Mouse (Mus musculus): ENCODE data around the gene Trabd2b. TPM values are rescaled to one million over a fixed set of nuclear protein-coding genes. Genes with fewer than 3 reads are reported as not detected.

Gene Trabd2b
- polyA plus RNA-seq, 1 experiment from 2014 or later, result 1.8 TPM

DNA sequence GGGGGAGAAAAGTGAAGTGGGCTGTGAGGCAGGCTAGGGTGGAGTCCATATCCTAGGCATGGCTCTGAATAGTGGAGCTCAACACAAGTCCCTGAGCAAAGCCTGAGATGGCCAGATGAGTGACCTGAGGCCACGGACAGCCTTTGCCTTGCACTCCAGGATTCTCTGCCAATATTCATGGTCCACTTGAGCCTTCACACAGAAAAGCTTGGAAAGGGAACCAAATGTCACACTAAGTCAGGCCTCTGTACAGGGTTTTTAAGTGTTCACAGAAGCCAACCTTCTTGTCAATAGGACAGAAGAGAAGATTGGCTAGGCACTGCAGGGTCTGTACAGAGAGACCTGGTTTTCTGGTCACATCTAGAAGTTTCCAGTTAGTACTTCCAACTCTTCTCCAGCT lies 134.7 kb downstream of the Trabd2b start:
- no peak for DNase-seq (ENCODE audit: low spot score)
- Histone ChIP-seq H3K9me3 (replicated peaks) (no peaks in the 10 kb centered on the region), H3K27ac (replicated peaks) (no peak overlapping the region), H3K36me3 (no peaks in the 10 kb centered on the region), H3K27me3 (ENCODE audit: low read depth, poor library complexity, severe bottlenecking) (no peaks in the 10 kb centered on the region), H3K4me3 (no peak overlapping the region), H3K4me1 (no peaks in the 10 kb centered on the region)
- 80% methylated on average over 1 of the region's 1 CpGs for WGBS

DNA sequence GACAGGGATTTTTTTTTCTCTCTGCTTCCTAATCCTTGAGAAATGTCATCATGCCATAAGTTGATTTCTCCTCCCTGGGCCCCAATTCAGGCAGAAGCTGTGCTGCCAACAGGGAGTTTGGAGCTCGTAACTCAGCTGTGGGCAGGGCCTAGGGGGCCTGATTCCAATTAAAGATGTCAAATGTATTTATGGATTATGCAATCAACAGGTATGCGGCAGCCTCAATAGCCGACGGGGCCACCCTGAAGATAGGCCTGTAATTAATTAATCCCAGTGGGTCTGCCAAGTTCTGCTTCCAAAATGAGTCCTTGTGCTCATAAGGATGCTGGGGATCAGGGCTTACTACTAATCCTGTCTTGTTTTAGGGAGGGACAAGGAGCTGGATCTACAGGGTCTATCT lies 135.6 kb downstream of the Trabd2b start:
- H3K9me3 ChIP-seq (replicated peaks), result no peaks in the 10 kb centered on the region
- no peaks in the 10 kb centered on the region for H3K36me3 ChIP-seq
- WGBS, result 73% methylated on average over 4 of the region's 4 CpGs
- no peak overlapping the region for H3K27ac ChIP-seq (replicated peaks)
- DNase-seq (ENCODE audit: low spot score), result no peak
- no peaks in the 10 kb centered on the region for H3K27me3 ChIP-seq (ENCODE audit: low read depth, poor library complexity, severe bottlenecking)
- no peaks in the 10 kb centered on the region for H3K4me1 ChIP-seq
- no peak overlapping the region for H3K4me3 ChIP-seq

DNA sequence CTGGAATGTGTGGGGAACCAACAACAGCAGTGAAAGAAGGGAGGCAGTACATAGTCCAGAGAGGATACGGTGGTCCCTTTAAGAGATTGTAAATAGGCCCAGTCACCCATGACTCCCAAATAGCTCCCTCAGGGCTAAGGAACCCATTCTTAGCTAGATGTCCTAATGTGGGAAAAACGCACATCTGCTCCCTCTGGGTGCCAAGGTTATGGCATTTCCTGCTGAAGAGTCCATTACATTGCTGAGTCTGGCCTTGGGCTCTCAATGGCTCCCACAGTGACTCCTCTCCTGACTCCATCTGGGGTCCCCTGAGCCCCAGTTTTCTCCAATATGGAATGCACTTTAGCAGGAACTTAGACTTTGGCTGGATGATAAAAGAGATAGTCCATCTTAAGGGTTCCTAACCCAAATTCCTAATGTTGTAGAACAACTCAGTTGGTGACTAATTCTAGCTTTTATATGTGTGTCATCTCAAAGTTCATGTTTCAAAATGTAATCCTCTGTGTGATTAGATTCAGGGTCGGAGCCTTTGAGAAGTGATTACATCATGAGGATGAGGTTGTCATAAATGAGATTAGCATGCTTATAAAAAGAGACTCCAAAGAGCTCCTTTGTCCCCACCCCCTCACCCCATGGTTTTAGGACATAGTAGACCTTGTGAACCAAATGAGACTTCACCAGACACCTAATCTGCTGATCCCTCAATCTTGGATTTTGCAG lies 139.1 kb downstream of the Trabd2b start:
- WGBS, result 68% methylated on average over 3 of the region's 3 CpGs
- H3K4me3 ChIP-seq, result no peak overlapping the region
- no peak for DNase-seq (ENCODE audit: low spot score)
- no peaks in the 10 kb centered on the region for H3K36me3 ChIP-seq
- peaks cover 5% of the 10 kb centered on the region for H3K4me1 ChIP-seq
- no peaks in the 10 kb centered on the region for H3K27me3 ChIP-seq (ENCODE audit: low read depth, poor library complexity, severe bottlenecking)
- H3K27ac ChIP-seq (replicated peaks), result no peak overlapping the region
- H3K9me3 ChIP-seq (replicated peaks), result no peaks in the 10 kb centered on the region

DNA sequence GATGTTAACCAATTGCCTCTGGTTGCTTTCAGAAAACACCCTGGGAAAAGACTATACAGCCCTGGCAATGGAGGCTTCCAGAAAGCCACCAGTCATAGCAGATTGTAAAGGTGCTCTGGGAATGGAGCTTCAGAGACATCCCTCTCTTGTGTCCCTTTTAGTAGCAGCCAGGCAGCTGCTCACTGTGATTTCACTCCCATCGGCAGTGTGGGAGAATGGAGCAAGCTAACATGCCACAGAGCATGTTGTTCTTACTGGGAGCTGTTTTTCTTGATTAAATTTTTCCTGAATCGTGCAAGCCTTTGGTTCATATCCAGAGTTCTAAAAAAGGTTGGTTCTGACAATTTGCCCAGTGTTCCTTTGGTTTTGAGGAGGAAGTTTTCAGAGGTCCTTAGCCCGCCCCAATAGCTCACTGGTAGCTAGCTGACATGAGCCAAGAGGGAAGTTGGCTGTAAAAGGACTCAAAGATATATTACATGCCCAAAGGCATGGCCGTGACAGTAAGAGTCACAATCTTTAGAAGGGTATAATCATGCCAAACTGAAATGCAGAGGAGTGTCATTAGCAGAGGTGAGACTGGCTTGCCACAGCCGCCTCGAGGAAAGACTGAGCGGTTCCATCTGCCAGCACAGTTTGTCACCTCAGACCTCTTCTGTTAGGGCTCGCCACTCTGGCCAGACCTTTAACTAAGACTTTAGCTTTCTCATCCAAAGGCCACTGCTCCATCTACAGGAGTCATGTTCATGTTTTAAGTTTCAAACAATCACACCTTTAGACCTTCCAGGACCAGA lies 141.3 kb downstream of the Trabd2b start:
- Histone ChIP-seq H3K4me3 (no peak overlapping the region), H3K4me1 (peaks cover 14% of the 10 kb centered on the region), H3K27ac (replicated peaks) (no peak overlapping the region), H3K36me3 (no peaks in the 10 kb centered on the region), H3K27me3 (ENCODE audit: low read depth, poor library complexity, severe bottlenecking) (no peaks in the 10 kb centered on the region), H3K9me3 (replicated peaks) (no peaks in the 10 kb centered on the region)
- no peak for DNase-seq (ENCODE audit: low spot score)
- 93% methylated on average over 8 of the region's 8 CpGs for WGBS

DNA sequence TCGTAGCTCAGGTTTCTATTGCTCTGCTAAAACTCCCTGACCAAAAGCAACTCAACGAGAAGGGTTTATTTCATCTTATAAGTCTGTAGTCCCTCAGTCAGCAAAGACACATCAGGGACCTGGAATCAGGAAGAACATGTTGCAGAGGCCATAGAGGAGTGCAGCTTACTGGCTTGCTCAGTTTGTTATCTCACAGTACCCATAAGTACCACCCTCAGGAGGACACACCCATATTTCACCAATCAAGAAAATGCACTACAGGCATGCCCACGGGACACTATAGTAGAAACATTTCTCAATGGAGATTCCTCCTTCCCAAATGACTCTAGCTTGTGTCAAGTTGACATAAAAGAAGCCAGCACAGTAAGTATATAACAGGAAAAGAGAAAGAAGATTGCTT lies 143.0 kb downstream of the Trabd2b start:
- Histone ChIP-seq H3K4me1 (peaks cover 14% of the 10 kb centered on the region), H3K36me3 (no peaks in the 10 kb centered on the region), H3K4me3 (no peak overlapping the region), H3K9me3 (replicated peaks) (no peaks in the 10 kb centered on the region), H3K27me3 (ENCODE audit: low read depth, poor library complexity, severe bottlenecking) (no peaks in the 10 kb centered on the region), H3K27ac (replicated peaks) (no peak overlapping the region)
- no peak for DNase-seq (ENCODE audit: low spot score)
- WGBS, result 90% methylated on average over 3 of the region's 3 CpGs

DNA sequence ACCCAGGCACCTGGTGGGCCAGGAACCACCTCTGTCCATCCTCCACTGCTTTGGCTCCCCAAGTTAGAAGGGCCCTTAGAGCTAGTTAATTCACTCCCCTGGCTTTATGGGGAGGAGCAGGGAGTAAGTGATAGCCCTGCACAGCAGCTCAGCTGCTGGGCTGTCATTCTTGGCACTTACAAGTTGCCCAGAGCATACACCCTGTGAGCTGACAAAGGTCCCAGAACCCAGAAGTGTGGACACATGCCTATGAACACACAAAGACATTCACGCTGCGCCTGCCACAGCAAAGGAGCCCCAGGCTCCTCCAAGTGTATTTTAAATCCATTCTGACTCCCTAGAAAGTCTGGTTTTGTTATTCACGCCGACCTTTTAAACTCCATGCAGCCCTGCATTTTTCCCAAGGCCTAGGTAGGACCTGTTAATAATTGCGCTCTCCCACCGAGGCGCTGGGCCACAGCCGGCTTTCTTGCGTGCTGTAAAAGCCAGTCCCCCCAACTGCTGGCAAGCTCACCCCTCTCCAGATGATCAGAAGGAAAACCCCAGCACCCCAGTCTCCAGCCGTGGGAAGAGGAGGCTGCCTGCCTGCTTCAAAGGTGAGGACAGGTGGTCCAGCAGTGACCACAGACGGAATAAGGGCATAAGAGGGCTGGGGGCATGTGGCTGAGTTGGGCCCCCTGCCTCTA lies 144.1 kb downstream of the Trabd2b start:
- DNase-seq (ENCODE audit: low spot score), result no peak
- 51% methylated on average over 11 of the region's 11 CpGs for WGBS
- no peak overlapping the region for H3K4me3 ChIP-seq
- peaks cover 14% of the 10 kb centered on the region for H3K4me1 ChIP-seq
- no peaks in the 10 kb centered on the region for H3K27me3 ChIP-seq (ENCODE audit: low read depth, poor library complexity, severe bottlenecking)
- no peaks in the 10 kb centered on the region for H3K36me3 ChIP-seq
- peak overlapping the region; percentile 57 for H3K27ac ChIP-seq (replicated peaks)
- no peaks in the 10 kb centered on the region for H3K9me3 ChIP-seq (replicated peaks)

DNA sequence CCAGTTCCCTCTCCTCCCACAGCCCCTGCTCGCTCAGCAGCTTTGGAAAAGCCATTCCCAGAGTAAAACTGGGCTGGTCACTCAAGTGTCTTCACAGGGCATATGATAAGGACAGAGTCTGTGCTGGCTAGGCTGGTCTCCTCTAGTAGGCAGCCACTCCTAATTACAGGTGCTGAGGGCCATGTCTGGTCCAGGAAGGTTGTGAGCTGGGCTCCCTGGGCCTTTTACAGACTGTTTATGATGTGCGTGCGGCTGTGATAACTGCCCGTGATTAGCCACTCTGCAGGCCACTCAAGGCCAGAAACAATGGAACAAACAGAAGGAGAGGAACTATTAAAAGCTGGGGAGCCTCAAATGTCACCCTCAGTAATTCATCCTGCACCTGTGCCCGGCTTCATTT lies 150.4 kb downstream of the Trabd2b start:
- no peak for DNase-seq (ENCODE audit: low spot score)
- no peak overlapping the region for H3K4me3 ChIP-seq
- no peak overlapping the region for H3K27ac ChIP-seq (replicated peaks)
- no peaks in the 10 kb centered on the region for H3K36me3 ChIP-seq
- H3K27me3 ChIP-seq (ENCODE audit: low read depth, poor library complexity, severe bottlenecking), result no peaks in the 10 kb centered on the region
- 92% methylated on average over 5 of the region's 5 CpGs for WGBS
- no peaks in the 10 kb centered on the region for H3K9me3 ChIP-seq (replicated peaks)
- peaks cover 27% of the 10 kb centered on the region for H3K4me1 ChIP-seq

DNA sequence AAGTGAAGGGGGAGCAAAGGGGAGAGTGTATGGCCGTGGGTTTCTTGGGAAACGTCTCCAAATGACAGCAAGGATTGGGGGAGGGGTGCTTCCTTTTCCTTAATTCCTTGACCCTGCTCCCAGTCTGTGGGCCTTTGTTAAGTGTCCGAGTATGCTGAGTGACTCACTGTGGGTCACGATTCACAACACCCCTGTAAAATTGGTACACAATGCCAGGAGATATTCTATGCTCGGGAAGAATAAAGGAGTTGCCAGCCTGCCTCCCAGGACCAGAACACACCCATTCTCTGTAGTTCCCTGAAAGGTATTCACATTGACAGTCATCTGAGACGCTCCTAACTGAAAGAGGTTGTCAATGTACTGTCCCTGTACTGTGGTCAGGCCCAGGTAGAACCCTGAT lies 151.2 kb downstream of the Trabd2b start:
- DNase-seq (ENCODE audit: low spot score), result no peak
- Histone ChIP-seq H3K4me1 (peaks cover 27% of the 10 kb centered on the region), H3K27ac (replicated peaks) (no peak overlapping the region), H3K9me3 (replicated peaks) (no peaks in the 10 kb centered on the region), H3K27me3 (ENCODE audit: low read depth, poor library complexity, severe bottlenecking) (no peaks in the 10 kb centered on the region), H3K36me3 (no peaks in the 10 kb centered on the region), H3K4me3 (no peak overlapping the region)
- WGBS, result 58% methylated on average over 6 of the region's 6 CpGs

DNA sequence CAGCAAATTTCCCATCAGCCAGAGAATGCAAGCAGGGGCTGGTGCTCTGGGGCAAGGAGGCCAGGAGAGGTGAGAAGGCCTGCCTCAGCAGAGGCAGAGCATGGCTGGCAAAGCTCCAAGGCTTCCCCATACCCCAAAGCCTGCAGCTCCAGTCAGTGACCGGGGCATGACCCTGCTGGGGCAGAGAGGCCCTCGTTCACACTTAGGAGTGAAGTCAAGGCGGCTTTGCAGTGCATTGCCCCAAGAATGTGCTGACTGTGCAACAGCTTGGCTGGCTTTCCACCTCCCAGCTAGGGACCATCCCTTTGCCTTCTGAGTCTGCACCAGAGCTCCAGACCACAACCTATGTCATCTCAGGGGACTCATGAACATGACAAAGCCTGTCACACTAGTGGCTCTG lies 152.0 kb downstream of the Trabd2b start:
- H3K4me1 ChIP-seq, result peaks cover 29% of the 10 kb centered on the region
- DNase-seq (ENCODE audit: low spot score), result no peak
- H3K36me3 ChIP-seq, result no peaks in the 10 kb centered on the region
- H3K9me3 ChIP-seq (replicated peaks), result no peaks in the 10 kb centered on the region
- 55% methylated on average over 3 of the region's 3 CpGs for WGBS
- H3K27me3 ChIP-seq (ENCODE audit: low read depth, poor library complexity, severe bottlenecking), result no peaks in the 10 kb centered on the region
- no peak overlapping the region for H3K4me3 ChIP-seq
- peak overlapping the region; percentile 15; the same call in 1 of the 2 replicates for H3K27ac ChIP-seq (replicated peaks)

DNA sequence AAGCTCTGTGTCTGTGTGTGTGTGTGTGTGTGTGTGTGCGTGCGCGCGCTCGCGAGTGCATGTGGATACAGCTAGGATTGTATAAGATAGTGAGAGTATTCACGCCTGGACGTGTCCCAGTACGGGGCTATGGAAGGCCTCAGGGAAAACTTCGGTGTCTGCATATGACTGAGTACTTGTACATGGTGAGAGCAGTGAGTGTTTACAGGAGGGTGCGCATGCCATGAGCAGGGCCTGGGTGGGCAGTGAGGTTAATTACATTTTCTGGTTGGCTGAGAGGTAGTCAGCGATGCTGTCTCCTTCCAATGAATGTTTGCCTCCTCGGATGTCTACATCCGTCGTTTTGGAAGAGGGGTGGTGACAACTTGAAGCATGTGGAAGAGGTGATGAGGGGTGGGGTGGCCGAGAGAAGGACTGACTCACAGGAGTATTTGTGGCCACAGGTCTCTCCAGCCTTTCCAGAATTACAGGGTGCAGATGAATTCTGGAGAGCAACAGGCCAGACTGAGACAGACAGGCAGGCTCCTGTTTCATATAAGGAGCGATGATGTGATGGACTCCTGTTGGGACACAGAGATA lies 154.2 kb downstream of the Trabd2b start:
- H3K27me3 ChIP-seq (ENCODE audit: low read depth, poor library complexity, severe bottlenecking), result no peaks in the 10 kb centered on the region
- 93% methylated on average over 17 of the region's 17 CpGs for WGBS
- peaks cover 40% of the 10 kb centered on the region for H3K4me1 ChIP-seq
- H3K4me3 ChIP-seq, result no peak overlapping the region
- no peak overlapping the region for H3K27ac ChIP-seq (replicated peaks)
- DNase-seq (ENCODE audit: low spot score), result no peak
- no peaks in the 10 kb centered on the region for H3K9me3 ChIP-seq (replicated peaks)
- H3K36me3 ChIP-seq, result no peaks in the 10 kb centered on the region

DNA sequence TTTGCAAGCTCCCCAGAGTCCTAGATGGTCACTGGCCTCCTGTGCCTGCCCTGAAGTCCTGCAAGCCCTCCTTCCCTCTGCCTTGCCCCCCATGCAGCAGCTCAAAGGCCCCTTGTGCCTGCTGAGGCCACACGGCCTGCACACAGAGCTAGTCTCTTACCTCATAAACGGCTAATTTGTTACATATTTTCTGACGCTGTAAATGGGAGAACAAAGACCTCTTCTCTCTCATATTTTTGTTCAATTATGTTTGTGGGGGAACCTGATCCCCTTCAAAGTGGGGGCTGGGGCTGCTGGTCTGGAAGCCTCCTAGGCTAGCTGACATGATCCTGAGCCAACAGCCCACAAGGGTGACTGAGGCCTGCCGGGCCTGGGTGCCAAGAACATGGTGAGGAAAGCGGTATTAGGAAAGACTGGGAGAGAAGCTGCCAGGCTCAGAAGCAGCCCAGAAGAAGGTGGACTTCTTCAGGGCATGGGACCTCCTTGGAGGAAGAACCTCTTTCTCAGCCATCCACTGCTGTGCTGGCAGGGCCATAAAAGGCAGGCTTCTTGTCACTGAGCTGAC lies 157.7 kb downstream of the Trabd2b start:
- WGBS, result 67% methylated on average over 5 of the region's 5 CpGs
- peaks cover 26% of the 10 kb centered on the region for H3K4me1 ChIP-seq
- H3K36me3 ChIP-seq, result no peaks in the 10 kb centered on the region
- no peaks in the 10 kb centered on the region for H3K9me3 ChIP-seq (replicated peaks)
- peak overlapping the region; percentile 75; the same call in 1 of the 2 replicates for H3K27ac ChIP-seq (replicated peaks)
- no peaks in the 10 kb centered on the region for H3K27me3 ChIP-seq (ENCODE audit: low read depth, poor library complexity, severe bottlenecking)
- H3K4me3 ChIP-seq, result no peak overlapping the region
- no peak for DNase-seq (ENCODE audit: low spot score)

DNA sequence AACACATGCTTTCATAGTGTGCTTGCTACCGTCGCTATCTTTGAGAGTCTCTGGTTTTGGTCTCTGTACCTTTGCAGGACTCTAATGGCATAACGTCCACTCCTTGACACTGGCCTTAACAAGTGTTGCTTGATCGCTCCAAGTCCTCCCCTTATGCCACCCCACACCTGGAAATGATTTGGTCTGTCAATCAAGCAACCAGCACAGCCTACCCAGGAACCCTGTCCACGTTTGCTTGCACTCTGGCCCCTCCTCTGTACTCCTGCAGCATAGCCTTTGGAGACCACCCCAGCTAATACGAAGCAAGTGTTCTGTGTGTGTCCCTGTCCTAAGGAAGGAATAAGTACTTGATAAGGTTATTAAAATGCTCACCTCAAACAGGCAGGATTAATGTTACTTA lies 161.1 kb downstream of the Trabd2b start:
- Histone ChIP-seq H3K27me3 (ENCODE audit: low read depth, poor library complexity, severe bottlenecking) (no peaks in the 10 kb centered on the region), H3K4me1 (peaks cover 26% of the 10 kb centered on the region), H3K36me3 (no peaks in the 10 kb centered on the region), H3K9me3 (replicated peaks) (no peaks in the 10 kb centered on the region), H3K4me3 (no peak overlapping the region), H3K27ac (replicated peaks) (0 out of 2 replicates have a peak overlapping the region, but pooled peaks have one; percentile 13)
- WGBS, result 70% methylated on average over 6 of the region's 6 CpGs
- no peak for DNase-seq (ENCODE audit: low spot score)

All from midbrain, embryonic 10.5 days (tissue).